Mouse (Mus musculus) CH12.LX (cell line): Measurements from ENCODE around the gene Prmt1. TPM values are rescaled to one million over a fixed set of nuclear protein-coding genes. Genes with fewer than 3 reads are reported as not detected.

Source experiments
- DNase-seq: peaks from one replicate; pipeline ENCODE4 v3.0.0-alpha.2; 2013; ENCODE audit errors: extremely low read depth
- H3K27ac ChIP-seq: 2 replicates; pipeline ENCODE4 v1.5.1; 2012; ENCODE audit warnings: low read depth, mild to moderate bottlenecking, control low read depth, moderate library complexity; ENCODE audit not compliant: insufficient read depth
- H3K27me3 ChIP-seq: replicated peaks from 2 replicates; pipeline ENCODE3; 2012; ENCODE audit warnings: inconsistent platforms
- H3K36me3 ChIP-seq, 2 experiments: replicated peaks in 1 of 2; 2 replicates each; pipeline versions ENCODE3 to v1.6.1; 2012; ENCODE audit warnings: inconsistent platforms in 1 of 2, low read length in 1 of 2, mild to moderate bottlenecking in 1 of 2, mixed read lengths in 1 of 2, moderate library complexity in 1 of 2; ENCODE audit not compliant: control insufficient read depth in 1 of 2, insufficient read depth in 1 of 2
- H3K4me1 ChIP-seq, 2 experiments: 2 replicates each; pipeline ENCODE4 v1.6.1; 2012; ENCODE audit warnings: inconsistent platforms in 1 of 2, moderate library complexity in 1 of 2; ENCODE audit not compliant: insufficient read depth in 2 of 2, control insufficient read depth in 1 of 2
- H3K4me2 ChIP-seq: 2 replicates; pipeline ENCODE4 v1.6.1; 2012; ENCODE audit warnings: low read depth, mild to moderate bottlenecking, control low read depth; ENCODE audit not compliant: poor library complexity, insufficient read depth, severe bottlenecking
- H3K4me3 ChIP-seq, 3 experiments: fragments of 150-350 bp in 1 of 3; sonication (generic) in 1 of 3; replicated peaks in 1 of 3; 2 replicates each; pipeline versions ENCODE3 to v1.5.1; 2011 to 2012; ENCODE audit warnings: low read depth in 2 of 3, low read length in 2 of 3, mild to moderate bottlenecking in 2 of 3, moderate library complexity in 2 of 3, control low read depth in 1 of 3, improper control_type of control experiment in 1 of 3, inconsistent platforms in 1 of 3, mixed read lengths in 1 of 3; ENCODE audit not compliant: poor library complexity in 1 of 3
- H3K79me2 ChIP-seq: replicated peaks from 2 replicates; pipeline ENCODE4 v1.6.1; 2012; ENCODE audit warnings: mild to moderate bottlenecking, moderate library complexity; ENCODE audit not compliant: control insufficient read depth, poor library complexity, insufficient read depth, severe bottlenecking; ENCODE audit errors: extremely low read depth
- H3K9ac ChIP-seq: 2 replicates; pipeline ENCODE4 v1.6.1; 2012; ENCODE audit warnings: low read depth, mild to moderate bottlenecking, control low read depth, moderate library complexity; ENCODE audit not compliant: insufficient read depth
- H3K9me3 ChIP-seq: replicated peaks from 2 replicates; pipeline ENCODE3; 2012; ENCODE audit warnings: low read length, inconsistent platforms, mixed read lengths
- BHLHE40 ChIP-seq: IDR thresholded peaks from 2 replicates; pipeline ENCODE4 v1.6.1; 2011; ENCODE audit warnings: mild to moderate bottlenecking, low read depth, low read length, improper control_type of control experiment
- CHD1 ChIP-seq: IDR thresholded peaks from 2 replicates; pipeline ENCODE4 v1.6.1; 2012; ENCODE audit warnings: low read depth, low read length, improper control_type of control experiment, inconsistent platforms
- CHD2 ChIP-seq: IDR thresholded peaks from 2 replicates; pipeline ENCODE4 v1.6.1; 2011; ENCODE audit warnings: low read length, improper control_type of control experiment
- CTCF ChIP-seq, 2 experiments: IDR thresholded peaks in 1 of 2; conservative IDR thresholded peaks in 1 of 2; 2 replicates each; pipeline ENCODE4 v1.5.1; 2011 to 2012; ENCODE audit warnings: low read depth in 2 of 2, low read length in 2 of 2, improper control_type of control experiment in 1 of 2, inconsistent platforms in 1 of 2, mild to moderate bottlenecking in 1 of 2, moderate library complexity in 1 of 2
- E2F4 ChIP-seq: IDR thresholded peaks from 2 replicates; pipeline ENCODE4 v1.6.1; 2011; ENCODE audit warnings: low read depth, low read length, improper control_type of control experiment; ENCODE audit not compliant: insufficient replicate concordance
- ELF1 ChIP-seq: IDR thresholded peaks from 2 replicates; pipeline ENCODE4 v1.6.1; 2014; ENCODE audit warnings: low read depth, mild to moderate bottlenecking, inconsistent platforms, low read length, improper control_type of control experiment
- ETS1 ChIP-seq: conservative IDR thresholded peaks from 2 replicates; pipeline ENCODE4 v1.6.1; 2012; ENCODE audit warnings: low read depth, mild to moderate bottlenecking, inconsistent platforms, low read length, improper control_type of control experiment, moderate library complexity
- IRF4 ChIP-seq: IDR thresholded peaks from 2 replicates; pipeline ENCODE4 v1.6.1; 2014; ENCODE audit warnings: low read depth, mild to moderate bottlenecking, inconsistent platforms, low read length, improper control_type of control experiment
- JUN ChIP-seq: IDR thresholded peaks from 2 replicates; pipeline ENCODE4 v1.6.1; 2011; ENCODE audit warnings: low read depth, mild to moderate bottlenecking, low read length, improper control_type of control experiment, moderate library complexity; ENCODE audit not compliant: insufficient read depth
- JUND ChIP-seq: conservative IDR thresholded peaks from 2 replicates; pipeline ENCODE4 v1.6.1; 2011; ENCODE audit warnings: low read depth, low read length, improper control_type of control experiment
- MAX ChIP-seq: IDR thresholded peaks from 2 replicates; pipeline ENCODE4 v1.6.1; 2011; ENCODE audit warnings: low read length, improper control_type of control experiment
- MEF2A ChIP-seq: IDR thresholded peaks from 2 replicates; pipeline ENCODE4 v1.6.1; 2014; ENCODE audit warnings: low read depth, mild to moderate bottlenecking, inconsistent platforms, low read length, improper control_type of control experiment, borderline replicate concordance
- MXI1 ChIP-seq: IDR thresholded peaks from 2 replicates; pipeline ENCODE4 v1.6.1; 2011; ENCODE audit warnings: mild to moderate bottlenecking, low read depth, low read length, improper control_type of control experiment
- MYC ChIP-seq: IDR thresholded peaks from 2 replicates; pipeline ENCODE4 v1.6.1; 2011; ENCODE audit warnings: low read depth, mild to moderate bottlenecking, improper control_type of control experiment, low read length
- PAX5 ChIP-seq: IDR thresholded peaks from 2 replicates; pipeline ENCODE4 v1.6.1; 2012; ENCODE audit warnings: low read length, inconsistent platforms, mixed read lengths
- POLR2A ChIP-seq: IDR thresholded peaks from 2 replicates; pipeline ENCODE4 v1.6.1; 2011; ENCODE audit warnings: low read depth, mild to moderate bottlenecking, improper control_type of control experiment, low read length
- POLR2AphosphoS2 ChIP-seq: IDR thresholded peaks from 2 replicates; pipeline ENCODE4 v1.6.1; 2011; ENCODE audit warnings: low read depth, low read length, improper control_type of control experiment
- RAD21 ChIP-seq: IDR thresholded peaks from 2 replicates; pipeline ENCODE4 v1.6.1; 2011; ENCODE audit warnings: low read depth, mild to moderate bottlenecking, low read length, improper control_type of control experiment, moderate library complexity
- SMC3 ChIP-seq: IDR thresholded peaks from 2 replicates; pipeline ENCODE4 v1.6.1; 2011; ENCODE audit warnings: low read depth, low read length, improper control_type of control experiment
- USF1 ChIP-seq: IDR thresholded peaks from 2 replicates; pipeline ENCODE4 v1.6.1; 2014; ENCODE audit warnings: low read depth, mild to moderate bottlenecking, inconsistent platforms, low read length, improper control_type of control experiment
- USF2 ChIP-seq: conservative IDR thresholded peaks from 2 replicates; pipeline ENCODE4 v1.6.1; 2011; ENCODE audit warnings: low read depth, low read length, improper control_type of control experiment
- ZC3H11A ChIP-seq: IDR thresholded peaks from 2 replicates; pipeline ENCODE4 v1.6.1; 2012; ENCODE audit warnings: low read depth, mild to moderate bottlenecking, inconsistent platforms, low read length, improper control_type of control experiment
- ZKSCAN1 ChIP-seq: IDR thresholded peaks from 2 replicates; pipeline ENCODE4 v1.6.1; 2012; ENCODE audit warnings: low read depth, inconsistent platforms, low read length, improper control_type of control experiment, borderline replicate concordance
- ZMIZ1 ChIP-seq: IDR thresholded peaks from 2 replicates; pipeline ENCODE4 v1.6.1; 2012; ENCODE audit warnings: low read depth, mild to moderate bottlenecking, inconsistent platforms, low read length, improper control_type of control experiment
- ZNF384 ChIP-seq: IDR thresholded peaks from 2 replicates; pipeline ENCODE4 v1.6.1; 2012; ENCODE audit warnings: low read depth, low read length, improper control_type of control experiment, inconsistent platforms
- dilution Hi-C: fragments of 300-500 bp; cut with MboI; formaldehyde crosslinking; loops from 2 replicates; pipeline ENCODE4 v1.14.3; 2020; ENCODE audit warnings: low sequenced_read_pairs; ENCODE audit not compliant: extremely low pct_unique_long_range_greater_than_20kb, extremely low pct_ligation_motif_present
- in situ Hi-C: fragments of 300-500 bp; cut with MboI; formaldehyde crosslinking; loops from 3 replicates; pipeline ENCODE4 v1.14.3; 2019; ENCODE audit warnings: low sequenced_read_pairs, low pct_ligation_motif_present, low pct_unique_long_range_greater_than_20kb, mixed read lengths
- polyA plus RNA-seq: library from polyadenylated mRNA; unstranded; fragments of >175 nt; gene quantifications from 2 replicates; pipeline ENCODE4 v1.2.1, GENCODE M21; 2012; ENCODE audit warnings: low read depth; ENCODE audit not compliant: insufficient read length
- total RNA-seq, 2 experiments: library from RNA; depleted of rRNA; stranded (reverse); fragments of 300-350 nt in 1 of 2; fragments of >200 nt in 1 of 2; gene quantifications; 2 replicates each; pipeline ENCODE4 v1.2.3; 2012 to 2014

Gene Prmt1
- total and polyA plus RNA-seq, 3 experiments, result 231 to 642 (median 340) TPM

- DNase-seq, result no peak
- Histone ChIP-seq H3K9me3 (no peaks in the 10 kb centered on the region), H3K36me3 (peaks cover 46 to 54% of the 10 kb centered on the region in 2 experiments), H3K27ac (no peak overlapping the region), H3K79me2 (peaks cover 18% of the 10 kb centered on the region), H3K4me2 (no peak overlapping the region), H3K9ac (no peak overlapping the region)
- dilution Hi-C loops, result no loop called here
- no peak for TF ChIP-seq BHLHE40
- no peak for TF ChIP-seq USF1
- no peak for TF ChIP-seq JUN
- no peak for TF ChIP-seq POLR2A
- no peak for TF ChIP-seq CHD2
- TF ChIP-seq ZNF384, result no peak
- TF ChIP-seq JUND, result no peak
- TF ChIP-seq MEF2A, result no peak
- TF ChIP-seq ZMIZ1, result no peak
- no peak for TF ChIP-seq CTCF (conservative IDR thresholded peaks at IDR 0.05 in 1 of 2, IDR thresholded peaks at IDR 0.05 in 1 of 2; ENCODE audit: low read depth in 2 of 2, low read length in 2 of 2)
- no peak for TF ChIP-seq IRF4
- TF ChIP-seq POLR2AphosphoS2, result no peak
- TF ChIP-seq E2F4, result no peak
- no peak for TF ChIP-seq ZKSCAN1
- TF ChIP-seq PAX5, result no peak
- TF ChIP-seq, all 38 proteins: peak for 0
- in situ Hi-C loops, result no loop called here
- Histone ChIP-seq H3K27me3 (no peaks in the 10 kb centered on the region), H3K4me1 (peaks cover 0 to 23% of the 10 kb centered on the region in 2 experiments; a peak in 2 of 4 replicates), H3K4me3 (no peak overlapping the region)
These were observed 27.2 kb upstream of the Prmt1 start for GRCm38 (mm10) chr7:45013366-45014095.

GRCm38 (mm10) chr7:45012824-45013223, 26.5 kb upstream of the Prmt1 start:
- Histone ChIP-seq H3K9me3 (no peaks in the 10 kb centered on the region), H3K27me3 (no peaks in the 10 kb centered on the region), H3K36me3 (peaks cover 53 to 61% of the 10 kb centered on the region in 2 experiments), H3K4me3 (no peak overlapping the region), H3K79me2 (peaks cover 18% of the 10 kb centered on the region), H3K4me1 (peaks cover 0 to 18% of the 10 kb centered on the region in 2 experiments; a peak in 2 of 4 replicates), H3K9ac (no peak overlapping the region), H3K4me2 (no peak overlapping the region), H3K27ac (no peak overlapping the region)
- in situ Hi-C loops (no loop called here), dilution Hi-C loops (no loop called here)
- no peak for TF ChIP-seq CHD1
- TF ChIP-seq ZNF384, result no peak
- TF ChIP-seq USF2, result no peak
- no peak for TF ChIP-seq JUND
- TF ChIP-seq RAD21, result no peak
- no peak for TF ChIP-seq ELF1
- TF ChIP-seq MYC, result no peak
- no peak for TF ChIP-seq MAX
- TF ChIP-seq ETS1, result no peak
- TF ChIP-seq MXI1, result no peak
- TF ChIP-seq SMC3, result no peak
- TF ChIP-seq POLR2AphosphoS2, result no peak
- no peak for TF ChIP-seq ZC3H11A
- TF ChIP-seq PAX5, result no peak
- no peak for TF ChIP-seq JUN
- DNase-seq, result no peak
